Mouse (Mus musculus) G1E (cell line): Measurements from ENCODE around the gene Hcls1. TPM values are rescaled to one million over a fixed set of nuclear protein-coding genes. Genes with fewer than 3 reads are reported as not detected.

Experiments used
- ATAC-seq: 2 replicates; pipeline ENCODE4 v1.8.0; 2016; ENCODE audit warnings: mild to moderate bottlenecking; ENCODE audit not compliant: insufficient number of reproducible peaks, poor library complexity, low FRiP score, severe bottlenecking; ENCODE audit errors: extremely low read depth
- DNase-seq: peaks from one replicate; pipeline ENCODE4 v3.0.0; 2012; ENCODE audit warnings: low spot score
- H3K27me3 ChIP-seq: 2 replicates; pipeline ENCODE4 v1.6.1; 2012; ENCODE audit warnings: mild to moderate bottlenecking, low read length, inconsistent platforms; ENCODE audit not compliant: insufficient read depth
- H3K36me3 ChIP-seq: replicated peaks from 2 replicates; pipeline ENCODE3; 2012; ENCODE audit warnings: mild to moderate bottlenecking, inconsistent platforms
- H3K4me1 ChIP-seq: 2 replicates; pipeline ENCODE4 v1.6.1; 2012; ENCODE audit warnings: low read depth, low read length, inconsistent platforms, mixed read lengths; ENCODE audit not compliant: insufficient read depth
- H3K4me3 ChIP-seq: 2 replicates; pipeline ENCODE4 v1.5.1; 2012; ENCODE audit warnings: low read depth, mild to moderate bottlenecking, inconsistent platforms, low read length, moderate library complexity, mixed read lengths
- H3K9me3 ChIP-seq: replicated peaks from 2 replicates; pipeline ENCODE4 v1.6.1; 2012; ENCODE audit warnings: inconsistent platforms
- CTCF ChIP-seq: IDR thresholded peaks from 2 replicates; pipeline ENCODE4 v1.5.1; 2012; ENCODE audit warnings: low read depth, low read length, inconsistent platforms, mixed read lengths
- GATA1 ChIP-seq: IDR thresholded peaks from 2 replicates; pipeline ENCODE4 v1.6.1; 2012; ENCODE audit warnings: borderline replicate concordance, low read length, inconsistent platforms, mixed read lengths
- GATA2 ChIP-seq: IDR thresholded peaks from 2 replicates; pipeline ENCODE4 v1.6.1; 2012; ENCODE audit warnings: low read depth, low read length, inconsistent platforms, borderline replicate concordance
- POLR2AphosphoS5 ChIP-seq: IDR thresholded peaks from 2 replicates; pipeline ENCODE4 v1.6.1; 2012; ENCODE audit warnings: low read depth, low read length, inconsistent platforms; ENCODE audit not compliant: insufficient replicate concordance
- TAL1 ChIP-seq: conservative IDR thresholded peaks from 2 replicates; pipeline ENCODE4 v1.6.1; 2012; ENCODE audit warnings: low read depth, low read length, inconsistent platforms, mixed read lengths
- polyA plus RNA-seq: library from polyadenylated mRNA; stranded (reverse); fragments of >175 nt; gene quantifications from 2 replicates; pipeline ENCODE4 v1.2.3, GENCODE M21; 2012
- total RNA-seq, 2 experiments: library from RNA; stranded (forward) in 1 of 2; stranded (reverse) in 1 of 2; fragments of 200-1000 nt in 1 of 2; fragments of >200 nt in 1 of 2; fragmentation: Nextera tagmentation in 1 of 2; gene quantifications; 2 replicates each; pipeline ENCODE4 v1.2.3; 2014 to 2017

Hcls1 gene
- total and polyA plus RNA-seq, 3 experiments, result 11.9 to 70.6 (median 50.4) TPM

- TF ChIP-seq GATA2, result no peak
- no peak for TF ChIP-seq GATA1
- TF ChIP-seq POLR2AphosphoS5, result no peak
- TF ChIP-seq CTCF, result no peak
- no peak for TF ChIP-seq TAL1
- H3K27me3 ChIP-seq, result peaks cover 3% of the 10 kb centered on the region; the same call in 1 of the 2 replicates
- peaks cover 12% of the 10 kb centered on the region for H3K36me3 ChIP-seq
- no peak overlapping the region for H3K4me3 ChIP-seq
- no peaks in the 10 kb centered on the region for H3K4me1 ChIP-seq
- DNase-seq, result no peak
- ATAC-seq, result no peak
- no peaks in the 10 kb centered on the region for H3K9me3 ChIP-seq
Observed at GRCm38 (mm10) chr16:36946459-36947159, 11.8 kb downstream of the Hcls1 start.

- Histone ChIP-seq H3K36me3 (peaks cover 15% of the 10 kb centered on the region), H3K4me1 (no peaks in the 10 kb centered on the region), H3K27me3 (peaks cover 3% of the 10 kb centered on the region; the same call in 1 of the 2 replicates), H3K4me3 (no peak overlapping the region), H3K9me3 (no peaks in the 10 kb centered on the region)
- TF ChIP-seq GATA2 (no peak), POLR2AphosphoS5 (no peak), CTCF (no peak), TAL1 (no peak), GATA1 (no peak)
- DNase-seq, result no peak
- ATAC-seq, result no peak
Observed at GRCm38 (mm10) chr16:36947646-36948197, 12.9 kb downstream of the Hcls1 start.

GRCm38 (mm10) chr16:36949614-36950336 is 15.0 kb downstream of the Hcls1 start:
- H3K4me3 ChIP-seq, result no peak overlapping the region
- peaks cover 15% of the 10 kb centered on the region for H3K36me3 ChIP-seq
- ATAC-seq (no peak), DNase-seq (no peak)
- TF ChIP-seq GATA2 (no peak), TAL1 (no peak), CTCF (no peak), GATA1 (no peak), POLR2AphosphoS5 (no peak)
- peaks cover 3% of the 10 kb centered on the region; the same call in 1 of the 2 replicates for H3K27me3 ChIP-seq
- H3K4me1 ChIP-seq, result no peaks in the 10 kb centered on the region
- H3K9me3 ChIP-seq, result no peaks in the 10 kb centered on the region

- Histone ChIP-seq H3K36me3 (peaks cover 20% of the 10 kb centered on the region), H3K4me1 (no peaks in the 10 kb centered on the region), H3K27me3 (peaks cover 3% of the 10 kb centered on the region; the same call in 1 of the 2 replicates), H3K4me3 (no peak overlapping the region), H3K9me3 (no peaks in the 10 kb centered on the region)
- TF ChIP-seq GATA1 (no peak), CTCF (no peak), GATA2 (no peak), TAL1 (no peak), POLR2AphosphoS5 (no peak)
- DNase-seq (no peak), ATAC-seq (no peak)
Observed at GRCm38 (mm10) chr16:36951029-36951428, 16.2 kb downstream of the Hcls1 start.

GRCm38 (mm10) chr16:36955106-36955505 is 20.3 kb downstream of the Hcls1 start:
- Histone ChIP-seq H3K9me3 (no peaks in the 10 kb centered on the region), H3K36me3 (peaks cover 23% of the 10 kb centered on the region), H3K4me3 (no peak overlapping the region), H3K4me1 (no peaks in the 10 kb centered on the region), H3K27me3 (peaks cover 3% of the 10 kb centered on the region; the same call in 1 of the 2 replicates)
- DNase-seq, result no peak
- TF ChIP-seq TAL1 (no peak), GATA1 (no peak), GATA2 (no peak), CTCF (no peak), POLR2AphosphoS5 (no peak)
- no peak for ATAC-seq

GRCm38 (mm10) chr16:36963415-36963814 is 28.6 kb downstream of the Hcls1 start:
- Histone ChIP-seq H3K36me3 (peaks cover 28% of the 10 kb centered on the region), H3K4me3 (no peak overlapping the region), H3K9me3 (no peaks in the 10 kb centered on the region), H3K27me3 (no peaks in the 10 kb centered on the region), H3K4me1 (no peaks in the 10 kb centered on the region)
- DNase-seq (no peak), ATAC-seq (no peak)
- no peak for TF ChIP-seq TAL1
- TF ChIP-seq GATA2, result no peak
- no peak for TF ChIP-seq CTCF
- TF ChIP-seq GATA1, result no peak
- TF ChIP-seq POLR2AphosphoS5, result no peak
